Mouse (Mus musculus): ENCODE measurements around the gene Eif2b1. TPM values are rescaled to one million over a fixed set of nuclear protein-coding genes. Genes with fewer than 3 reads are reported as not detected.
"Not testable (repeated sequence)": the region's sequence is repeated elsewhere in the genome, so short reads cannot be mapped to it uniquely, and the experiment has no call there.

Gene Eif2b1
- total RNA-seq, 4 experiments from 2014 or later: 30.2 to 38.8 (median 32.8) TPM

DNA sequence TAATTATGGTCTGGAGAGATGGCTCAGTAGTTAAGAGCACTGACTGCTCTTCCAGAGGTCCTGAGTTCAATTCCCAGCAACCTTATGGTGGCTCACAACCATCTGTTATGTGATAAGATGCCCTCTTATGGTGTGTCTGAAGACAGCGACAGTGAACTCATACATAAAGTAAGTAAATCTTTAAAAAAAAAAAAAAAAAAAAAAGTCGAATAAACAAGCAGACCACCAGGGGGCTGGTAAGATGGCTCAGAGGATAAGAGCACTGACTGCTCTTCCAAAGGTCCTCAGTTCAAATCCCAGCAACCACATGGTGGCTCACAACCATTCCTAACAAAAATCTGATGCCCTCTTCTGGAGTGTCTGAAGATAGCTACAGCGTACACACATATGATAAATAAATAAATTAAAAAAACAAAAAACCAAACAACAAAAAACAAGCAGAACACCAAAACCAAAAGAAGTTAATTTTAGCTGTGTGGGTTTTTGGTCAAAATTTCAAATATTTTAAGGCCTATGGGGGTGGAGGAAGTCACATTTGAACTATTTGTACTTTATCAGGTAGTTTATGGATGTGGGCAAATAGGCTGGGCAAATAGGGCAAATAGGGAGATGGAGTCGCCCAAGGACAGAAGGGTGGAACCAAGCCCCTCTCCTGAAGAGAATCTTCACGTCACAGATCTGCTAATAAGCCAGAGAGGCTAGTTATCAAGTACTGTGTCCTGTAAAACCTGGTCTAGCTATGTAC is 27.4 kb downstream of the Eif2b1 start:
- DNase-seq (ENCODE audit: low spot score in 2 of 2): not testable (repeated sequence)

DNA sequence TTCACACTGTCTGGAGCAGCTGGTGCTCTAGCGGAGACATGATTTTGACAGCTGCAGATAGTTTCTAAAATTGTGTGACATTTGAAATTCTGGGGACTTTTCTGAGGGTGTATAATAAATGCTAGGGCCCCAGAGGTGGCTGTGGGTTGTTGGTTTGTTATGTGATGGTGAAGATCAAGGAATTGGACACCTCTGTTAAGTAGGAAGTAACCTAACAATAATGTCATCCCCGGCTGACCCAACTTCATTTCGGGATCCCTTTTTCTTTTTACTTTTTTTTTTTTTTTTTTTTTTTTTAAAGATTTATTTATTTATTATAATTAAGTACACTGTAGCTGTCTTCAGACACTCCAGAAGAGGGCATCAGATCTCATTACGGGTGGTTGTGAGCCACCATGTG is 28.2 kb downstream of the Eif2b1 start:
- DNase-seq (ENCODE audit: low spot score in 2 of 2): not testable (repeated sequence)

DNA sequence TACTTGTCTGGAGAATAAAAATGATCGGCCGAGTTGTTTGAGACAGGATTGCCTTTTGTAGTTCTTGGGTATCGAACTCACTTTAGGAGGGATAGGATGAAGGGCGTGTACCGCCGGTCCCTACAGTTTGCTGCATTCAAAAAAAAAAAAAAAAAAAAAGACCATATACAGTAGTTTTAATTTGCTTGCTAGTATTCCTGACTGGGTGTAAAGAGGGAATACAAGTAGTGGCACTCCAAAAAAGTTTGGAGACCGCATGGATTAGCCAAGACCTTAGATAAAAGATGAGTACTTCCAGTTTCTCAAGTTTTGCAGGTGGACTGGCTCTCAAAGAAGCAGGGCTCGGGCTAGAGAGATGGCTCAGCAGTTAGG is 37.3 kb downstream of the Eif2b1 start:
- DNase-seq (ENCODE audit: low spot score in 2 of 2): no peak

DNA sequence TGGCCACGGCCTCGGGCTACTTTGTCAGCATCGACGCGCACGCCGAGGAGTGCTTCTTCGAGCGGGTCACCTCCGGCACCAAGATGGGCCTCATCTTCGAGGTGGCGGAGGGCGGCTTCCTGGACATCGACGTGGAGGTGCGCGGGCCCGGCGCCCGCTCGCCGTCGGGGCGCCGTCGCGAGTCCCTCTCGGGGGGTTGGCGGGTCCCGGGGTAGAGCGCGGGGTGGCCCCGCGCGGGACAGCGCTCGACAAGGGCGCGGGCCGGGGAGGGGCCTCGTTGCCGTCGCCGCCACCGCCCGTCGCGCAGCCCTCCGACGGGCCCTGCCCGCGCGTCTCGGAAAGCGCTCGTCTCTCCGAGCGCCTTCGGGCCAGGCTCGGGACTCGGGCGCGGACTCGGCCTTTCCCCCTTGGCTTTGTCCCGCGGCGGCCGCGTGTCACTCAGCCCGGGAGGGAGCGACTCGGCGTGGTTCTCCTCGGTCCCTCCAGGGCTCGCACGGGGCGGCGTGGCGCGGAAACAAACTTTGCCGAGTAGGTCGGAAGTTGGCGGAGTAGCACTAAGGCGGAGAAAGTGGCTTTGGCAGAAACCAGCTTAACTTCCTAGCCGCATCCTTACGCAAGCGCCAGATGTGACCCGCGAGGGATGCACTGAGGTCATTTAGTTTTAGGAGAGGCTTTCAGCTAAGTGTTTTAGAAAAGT is 37.9 kb downstream of the Eif2b1 start:
- DNase-seq (ENCODE audit: low spot score in 2 of 2): no peak

DNA sequence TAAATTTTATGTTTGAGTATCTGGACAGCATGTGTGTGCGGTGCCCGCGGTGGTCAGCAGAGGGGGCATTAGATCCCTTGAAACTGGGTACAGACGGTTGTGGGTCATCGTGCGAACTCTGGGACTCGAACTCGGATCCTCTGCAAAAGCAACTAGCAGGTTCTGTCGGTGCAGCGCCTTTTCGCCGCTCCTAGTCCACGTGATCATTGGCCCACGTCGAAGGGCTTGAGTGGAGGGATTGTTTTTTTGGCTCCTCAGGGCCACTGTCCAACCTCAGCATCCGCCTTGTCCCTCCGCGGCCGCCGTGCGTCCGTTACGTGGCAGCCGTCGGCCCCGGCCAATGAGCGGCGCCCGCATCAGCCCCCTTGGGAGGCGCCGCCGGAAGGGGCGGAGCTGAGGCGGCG is 38.5 kb downstream of the Eif2b1 start, which contains the start of gene Tmed2:
Gene Tmed2 (plus strand): TSS at position 313 of the 404 bp plus-strand sequence.
- peak; percentile 93 to 97 for DNase-seq (ENCODE audit: low spot score in 2 of 2)

DNA sequence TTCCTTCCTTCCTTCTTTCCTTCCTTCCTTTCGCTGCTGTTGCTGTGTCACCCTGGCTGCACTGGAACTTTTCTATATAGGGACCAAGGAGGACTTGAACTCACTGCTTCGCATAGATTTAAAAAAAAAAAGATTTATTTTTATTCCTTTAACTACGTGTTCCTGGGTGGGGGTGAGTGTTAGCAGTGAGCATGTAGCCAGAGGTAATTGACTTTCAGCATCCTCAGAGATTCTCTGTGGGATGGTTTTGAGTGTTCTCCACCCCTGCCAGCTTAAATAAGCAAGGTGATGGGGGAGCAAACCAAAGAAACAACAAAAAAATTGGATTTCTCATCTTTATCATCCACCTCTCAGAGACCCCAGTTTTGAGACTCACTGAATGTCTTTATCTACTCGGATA is 39.0 kb downstream of the Eif2b1 start:
- no peak for DNase-seq (ENCODE audit: low spot score in 2 of 2)

DNA sequence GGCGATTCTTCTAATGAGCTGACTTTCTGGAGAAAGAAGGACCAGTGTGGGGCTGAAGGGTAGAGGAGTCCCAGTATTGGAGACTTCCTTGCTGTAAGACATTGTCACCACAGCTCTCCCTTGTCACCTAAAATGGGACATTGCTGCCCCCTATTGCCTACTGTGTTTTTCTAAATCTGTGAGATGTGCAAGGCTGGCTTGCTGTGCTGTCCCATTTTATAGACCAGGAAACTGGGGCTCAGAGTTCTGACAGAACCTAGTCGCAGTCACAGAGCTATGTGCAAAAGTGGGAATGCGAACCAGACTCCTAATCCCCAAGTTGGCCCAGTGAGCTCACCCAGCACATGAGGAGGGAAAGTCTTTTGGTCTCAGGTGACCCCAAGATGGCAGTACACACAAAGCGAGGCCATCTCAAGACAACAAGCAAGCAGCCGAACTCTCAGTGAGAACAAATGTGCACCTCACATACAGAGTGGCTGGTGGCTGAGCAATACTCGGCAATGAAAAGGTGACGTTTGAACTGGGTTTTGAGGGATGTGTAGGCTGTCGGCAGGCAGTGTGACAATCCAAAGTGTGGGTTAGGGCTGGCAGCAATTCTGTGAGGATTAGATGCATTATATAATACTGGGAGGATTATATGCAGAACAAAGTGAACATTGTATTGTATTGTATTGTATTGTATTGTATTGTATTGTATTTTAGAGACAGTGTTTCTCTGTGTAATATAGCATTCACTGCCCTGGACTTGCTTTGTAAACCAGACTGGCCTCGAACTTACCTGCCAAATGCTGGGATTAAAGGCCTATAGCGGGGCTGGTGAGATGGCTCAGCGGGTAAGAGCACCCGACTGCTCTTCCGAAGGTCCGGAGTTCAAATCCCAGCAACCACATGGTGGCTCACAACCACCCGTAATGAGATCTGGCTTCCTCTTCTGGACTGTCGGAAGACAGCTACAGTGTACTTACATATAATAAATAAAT is 39.8 kb downstream of the Eif2b1 start:
- peak in 1 of 2 experiments; percentile 59 for DNase-seq (ENCODE audit: low spot score in 2 of 2)

DNA sequence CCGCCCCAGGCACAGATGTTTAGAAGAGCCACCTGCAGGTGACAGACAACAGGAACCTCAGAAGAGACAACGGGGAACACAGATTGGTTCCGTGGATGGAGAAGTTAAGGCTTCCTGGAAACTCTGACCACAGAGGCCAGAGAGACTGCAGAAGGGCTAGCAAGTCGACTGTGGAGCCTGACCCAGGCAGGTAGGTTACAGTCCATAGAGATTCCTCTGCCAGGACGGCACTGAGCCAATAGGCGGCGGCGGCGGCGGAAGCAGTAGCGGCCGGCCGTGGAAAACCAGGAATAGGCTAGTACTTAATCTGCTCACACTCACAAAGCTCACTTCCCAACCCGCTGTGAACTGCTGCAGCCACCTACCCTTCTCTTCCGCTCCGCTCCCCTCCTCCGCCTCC is 42.2 kb downstream of the Eif2b1 start:
- no peak for DNase-seq (ENCODE audit: low spot score in 2 of 2)

DNA sequence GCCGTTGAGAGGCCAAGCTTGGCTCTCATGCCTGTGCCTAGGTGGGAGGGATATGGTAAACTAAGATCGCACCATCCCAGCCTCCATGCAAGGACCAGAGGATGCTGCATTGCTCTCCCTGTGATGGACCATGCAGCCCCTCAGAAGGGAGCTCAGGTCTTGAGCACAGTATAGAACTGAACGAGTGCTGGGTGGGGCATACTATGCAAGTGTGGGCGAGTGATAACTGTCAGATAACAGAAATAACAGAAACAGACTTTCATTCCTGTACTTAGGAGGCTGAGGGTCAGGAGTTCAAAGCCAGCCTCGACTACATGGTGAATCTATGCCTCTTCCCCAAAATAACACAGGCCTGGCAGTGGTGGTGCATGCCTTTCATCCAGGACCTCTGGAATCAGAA is 43.9 kb downstream of the Eif2b1 start:
- no peak for DNase-seq (ENCODE audit: low spot score in 2 of 2)

DNA sequence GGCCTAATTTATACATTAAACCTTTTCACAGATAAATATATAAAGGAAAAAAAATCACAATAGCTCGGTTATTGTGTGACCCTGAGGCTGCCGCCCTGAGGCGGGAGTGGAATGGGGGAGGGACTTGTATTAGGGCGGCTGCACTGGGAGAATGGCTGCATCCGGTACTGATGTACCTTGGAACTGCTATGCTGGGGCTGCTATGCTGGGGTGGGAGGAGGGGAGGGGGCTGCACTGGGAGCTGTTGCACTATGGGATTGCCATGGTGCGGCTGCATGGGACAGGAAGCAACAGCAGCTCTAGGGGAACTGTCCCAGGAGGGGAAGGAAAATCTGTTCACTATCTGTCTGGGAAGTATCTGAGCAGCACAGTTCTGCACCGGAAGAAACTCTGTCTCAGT is 46.5 kb downstream of the Eif2b1 start:
- no peak for DNase-seq (ENCODE audit: low spot score in 2 of 2)

DNA sequence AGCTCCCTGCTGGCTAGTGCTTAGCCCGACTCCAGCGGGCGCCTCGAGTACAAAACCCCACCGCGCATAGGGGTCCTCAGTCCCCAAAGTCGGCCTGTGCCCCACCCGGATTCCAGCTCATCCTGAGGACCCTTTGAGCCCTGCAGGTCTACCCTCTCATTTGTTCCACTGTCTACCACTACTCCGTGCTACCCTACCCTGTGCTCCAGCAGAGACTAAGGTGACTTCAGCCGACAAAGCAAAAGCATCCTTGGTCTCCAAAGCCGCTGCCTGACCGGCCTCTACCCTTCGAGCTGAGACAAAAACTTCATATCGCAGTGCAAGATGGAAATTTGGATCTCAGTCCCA is 47.4 kb downstream of the Eif2b1 start:
- DNase-seq (ENCODE audit: low spot score in 2 of 2): no peak

DNA sequence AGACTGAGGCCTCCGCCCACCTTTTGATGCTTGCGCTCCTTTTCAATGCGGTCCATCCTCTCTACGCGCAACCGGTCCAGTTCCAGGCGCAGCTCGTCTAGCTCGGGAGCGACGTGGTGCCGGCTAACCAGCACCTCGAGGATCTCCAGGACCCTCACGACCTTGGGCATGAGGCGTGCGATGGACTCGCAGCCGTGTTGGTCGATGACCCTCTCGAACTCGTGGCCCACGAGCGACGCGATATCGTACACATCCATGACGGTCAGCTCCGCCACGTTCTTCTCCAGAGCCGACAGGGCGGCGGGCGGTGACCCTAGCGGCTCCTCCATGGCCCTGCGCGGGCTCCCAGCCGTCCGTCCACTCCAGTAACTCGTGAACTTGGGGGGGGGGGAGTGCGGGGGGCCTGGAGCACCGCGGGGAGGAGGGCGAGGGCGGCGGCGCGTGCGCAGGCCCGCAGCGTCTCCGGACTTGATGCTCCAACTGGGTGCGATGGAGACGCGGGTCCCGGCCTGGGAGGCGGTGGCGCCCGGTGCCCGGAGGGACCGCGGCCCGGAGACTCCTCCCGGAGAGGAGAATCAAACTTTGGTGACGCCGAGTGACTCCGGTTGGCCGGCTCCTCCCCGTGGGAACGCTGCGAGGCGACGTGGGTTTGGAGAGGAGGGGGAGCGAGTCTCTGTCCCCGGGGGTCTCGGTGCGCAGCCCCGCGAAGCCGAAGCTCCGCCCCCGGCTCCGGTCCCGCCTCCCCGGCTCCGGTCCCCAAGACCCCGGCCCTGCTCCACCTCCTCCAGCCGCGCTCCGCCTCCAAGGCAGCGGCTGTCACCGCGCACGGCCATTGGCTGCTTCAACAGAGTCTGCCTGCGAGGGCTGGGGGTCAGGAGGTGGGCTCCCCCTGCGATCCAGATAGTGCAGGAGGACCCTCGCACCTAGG is 48.0 kb downstream of the Eif2b1 start, which contains the start of gene Rilpl1:
Gene Rilpl1 (minus strand): TSS at position 737 of the 928 bp plus-strand sequence.
- peak; percentile 53 to 68 for DNase-seq (ENCODE audit: low spot score in 2 of 2)

DNA sequence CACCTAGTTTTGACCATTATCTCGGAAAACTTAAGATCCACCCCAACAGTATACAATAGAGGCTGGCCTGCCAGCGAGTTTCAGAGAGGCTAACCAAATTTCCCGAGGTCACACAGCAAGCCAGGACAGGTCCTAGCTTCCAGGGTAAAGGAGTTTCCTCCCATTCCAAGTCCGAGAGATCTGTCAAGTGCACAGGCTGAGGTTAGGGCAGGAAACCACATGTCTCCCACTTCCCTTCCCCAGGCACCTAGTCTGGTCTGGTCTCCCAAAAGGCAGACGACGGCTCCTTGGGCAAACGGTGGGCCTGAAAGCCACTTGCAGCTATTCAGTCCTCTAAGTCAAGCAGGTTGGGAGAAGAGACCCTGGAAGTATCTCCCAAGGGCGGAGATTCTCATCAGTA is 49.2 kb downstream of the Eif2b1 start:
- DNase-seq (ENCODE audit: low spot score in 2 of 2): no peak

DNA sequence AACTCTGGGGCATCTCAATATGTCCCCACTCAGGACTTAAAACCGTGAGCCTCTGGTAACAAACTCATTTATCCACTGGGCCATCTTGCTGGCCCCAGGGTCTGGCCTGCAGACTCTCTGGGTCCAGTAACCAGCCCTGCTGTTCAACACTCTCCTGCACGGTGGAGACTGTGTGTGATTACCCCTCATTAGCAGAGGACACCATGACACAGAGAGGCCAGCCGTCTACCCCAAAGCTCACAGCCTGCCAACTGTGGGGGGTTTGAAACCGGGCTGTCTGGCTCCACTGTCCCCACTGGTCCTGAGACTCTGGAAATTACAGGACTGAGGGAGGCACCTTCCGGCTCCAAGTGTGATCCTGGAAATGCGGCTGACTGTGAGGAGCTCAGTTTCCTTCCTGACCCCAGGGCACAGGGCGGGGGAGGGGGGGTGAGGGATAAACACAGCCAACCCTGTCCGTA is 49.7 kb downstream of the Eif2b1 start:
- DNase-seq (ENCODE audit: low spot score in 2 of 2): no peak

DNA sequence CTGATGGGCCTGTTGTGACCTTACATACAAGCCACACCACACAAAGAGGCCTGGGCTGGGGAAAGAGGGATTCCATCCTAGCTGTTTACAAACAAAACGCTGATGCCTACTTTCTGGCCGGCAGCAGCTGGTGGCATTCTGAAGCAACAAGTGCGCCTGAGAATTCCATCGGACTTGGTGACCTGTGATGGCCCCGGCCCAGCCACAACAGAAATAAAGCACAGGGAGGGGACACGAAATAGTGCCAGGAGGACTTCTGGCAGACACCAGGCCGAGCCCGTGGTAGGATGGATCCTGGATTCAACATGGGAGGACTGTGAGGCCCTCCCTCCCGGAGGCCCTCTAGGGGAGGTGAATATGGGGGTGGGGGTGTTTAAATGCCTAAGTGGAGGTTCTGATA is 50.1 kb downstream of the Eif2b1 start:
- DNase-seq (ENCODE audit: low spot score in 2 of 2): no peak

DNA sequence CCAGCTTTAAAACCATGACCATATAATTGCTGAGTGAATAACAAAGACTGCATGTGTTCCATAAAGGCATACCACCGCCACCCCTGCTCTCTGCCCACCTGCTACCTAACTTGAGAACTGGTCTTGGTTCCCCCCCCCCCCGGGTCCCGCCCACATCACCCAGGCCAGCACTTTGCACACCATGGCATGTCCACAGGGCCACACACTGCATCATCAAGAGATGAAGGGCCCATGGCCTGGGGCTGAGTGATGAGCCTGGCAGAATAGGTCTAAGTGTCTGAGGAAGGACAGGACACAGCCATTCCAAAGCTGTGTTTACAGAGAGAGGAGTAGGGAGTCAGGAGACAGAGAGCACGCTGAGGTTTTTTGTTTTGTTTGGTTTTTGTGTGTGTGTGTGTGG is 50.6 kb downstream of the Eif2b1 start:
- no peak for DNase-seq (ENCODE audit: low spot score in 2 of 2)

DNA sequence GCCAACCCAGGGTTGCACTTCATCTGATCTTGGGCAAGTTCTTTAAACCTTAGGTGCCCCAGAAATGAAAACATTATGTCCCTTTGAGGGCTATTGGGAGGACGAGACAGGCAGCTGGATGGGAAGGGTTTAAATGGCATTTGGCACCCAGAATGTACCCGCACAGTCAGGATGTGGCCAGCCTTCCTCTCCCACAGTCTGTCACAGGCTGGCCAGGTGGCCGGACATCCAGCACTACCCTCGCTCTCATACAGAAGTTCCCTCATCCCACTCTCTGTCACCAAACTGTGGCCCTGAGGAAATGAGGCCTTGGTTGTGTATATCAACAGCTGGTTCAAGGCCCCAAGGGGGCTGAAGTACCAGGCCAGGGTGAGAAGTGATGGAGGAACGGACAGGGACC is 54.0 kb downstream of the Eif2b1 start:
- DNase-seq (ENCODE audit: low spot score in 2 of 2): no peak

DNA sequence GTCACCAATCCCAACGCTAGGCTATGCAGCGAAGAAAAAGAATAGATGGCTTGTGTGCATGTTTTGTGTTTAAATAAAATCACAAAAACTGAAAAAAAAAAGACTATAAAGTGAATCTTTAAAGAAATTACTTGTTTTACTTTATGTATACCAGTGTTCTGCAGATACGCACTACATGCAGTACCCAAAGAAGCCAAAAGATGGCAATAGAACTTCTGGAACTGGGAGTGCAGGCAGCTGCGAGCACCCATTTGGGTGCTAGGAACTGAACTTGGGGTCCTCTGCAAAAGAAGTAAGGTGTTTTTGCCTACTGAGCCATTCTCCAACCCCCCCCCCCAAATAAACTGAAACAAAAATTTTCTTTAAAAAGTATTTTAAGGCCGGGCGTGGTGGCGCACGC is 55.9 kb downstream of the Eif2b1 start:
- no peak for DNase-seq (ENCODE audit: low spot score in 2 of 2)

DNA sequence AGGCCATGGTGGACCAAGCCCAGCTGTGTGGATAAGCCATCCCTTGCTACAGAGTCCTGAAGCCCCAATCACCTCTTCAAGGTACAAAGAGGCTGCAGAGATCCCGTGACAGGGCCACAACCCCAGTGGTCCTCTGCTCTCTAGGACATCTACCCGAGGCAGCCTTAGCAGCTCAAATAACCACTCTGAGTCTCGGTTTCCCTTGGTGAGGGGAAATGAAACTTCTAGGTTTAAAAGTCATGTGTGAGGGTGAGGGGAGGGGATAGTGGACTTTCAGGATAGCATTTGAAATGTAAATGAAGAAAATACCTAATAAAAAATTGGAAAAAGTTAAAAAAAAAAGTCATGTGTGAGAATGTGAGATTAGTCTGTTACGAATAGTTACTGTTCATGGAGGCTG is 57.3 kb downstream of the Eif2b1 start:
- no peak for DNase-seq (ENCODE audit: low spot score in 2 of 2)
